Mouse (Mus musculus): ENCODE data around the gene 2210011C24Rik. TPM values are rescaled to one million over a fixed set of nuclear protein-coding genes. Genes with fewer than 3 reads are reported as not detected.
A peak's percentile ranks its signal among the peaks of the same experiment; 100 is the strongest.
"Not testable (repeated sequence)": the region's sequence is repeated elsewhere in the genome, so short reads cannot be mapped to it uniquely, and the experiment has no call there.

Gene 2210011C24Rik
- polyA plus RNA-seq, 1 experiment from 2014 or later: 0.21 TPM

DNA sequence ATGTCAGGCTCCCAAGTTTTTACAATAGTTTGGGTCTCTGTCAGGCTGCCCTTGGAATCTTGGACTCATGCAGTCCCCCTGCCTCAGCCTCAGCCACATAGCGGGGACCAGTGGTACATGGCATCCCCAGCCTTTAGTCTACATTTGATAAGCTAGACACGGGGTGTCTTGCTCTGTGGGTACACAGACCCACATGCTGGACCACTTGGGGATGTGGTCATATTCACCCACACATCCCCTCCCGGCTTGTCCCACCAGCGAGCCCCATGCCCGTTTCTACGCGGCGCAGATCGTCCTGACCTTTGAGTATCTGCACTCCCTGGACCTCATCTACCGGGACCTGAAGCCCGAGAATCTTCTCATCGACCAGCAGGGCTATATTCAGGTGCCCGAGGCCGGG is 21.8 kb downstream of the 2210011C24Rik start:
- no peaks in the 10 kb centered on the region for H3K4me1 ChIP-seq (ENCODE audit: control insufficient read depth, insufficient read depth, low read length)
- H3K27me3 ChIP-seq (ENCODE audit: control insufficient read depth, insufficient read depth, low read length): no peaks in the 10 kb centered on the region
- no peak for ATAC-seq (replicated peaks; ENCODE audit: extremely low read depth, insufficient read depth, low FRiP score)
- 94% methylated on average over 14 of the region's 14 CpGs for WGBS
- no peak overlapping the region for H3K4me3 ChIP-seq (ENCODE audit: low read length)
- no peak overlapping the region for H3K27ac ChIP-seq (ENCODE audit: low read length)
- H3K36me3 ChIP-seq (ENCODE audit: control insufficient read depth, insufficient read depth): peaks cover 76% of the 10 kb centered on the region
- no peak overlapping the region for H3K9ac ChIP-seq (ENCODE audit: low read length)
- no peak overlapping the region for H3K4me2 ChIP-seq (ENCODE audit: low read depth, low read length)
- no peaks in the 10 kb centered on the region for H3K9me3 ChIP-seq (replicated peaks; ENCODE audit: control insufficient read depth, low read length)

GRCm38 (mm10) chr8:83989243-83989642 is 22.7 kb downstream of the 2210011C24Rik start:
- H3K9me3 ChIP-seq (replicated peaks; ENCODE audit: control insufficient read depth, low read length): no peaks in the 10 kb centered on the region
- no peaks in the 10 kb centered on the region for H3K4me1 ChIP-seq (ENCODE audit: control insufficient read depth, insufficient read depth, low read length)
- H3K4me3 ChIP-seq (ENCODE audit: low read length): no peak overlapping the region
- H3K27ac ChIP-seq (ENCODE audit: low read length): no peak overlapping the region
- no peak overlapping the region for H3K9ac ChIP-seq (ENCODE audit: low read length)
- WGBS: 82% methylated on average over 7 of the region's 7 CpGs
- H3K36me3 ChIP-seq (ENCODE audit: control insufficient read depth, insufficient read depth): peaks cover 71% of the 10 kb centered on the region
- H3K27me3 ChIP-seq (ENCODE audit: control insufficient read depth, insufficient read depth, low read length): no peaks in the 10 kb centered on the region
- ATAC-seq (replicated peaks; ENCODE audit: extremely low read depth, insufficient read depth, low FRiP score): no peak
- no peak overlapping the region for H3K4me2 ChIP-seq (ENCODE audit: low read depth, low read length)

GRCm38 (mm10) chr8:83983222-83983621 is 28.7 kb downstream of the 2210011C24Rik start:
- H3K9ac ChIP-seq (ENCODE audit: low read length); H3K4me3 ChIP-seq (ENCODE audit: low read length); H3K4me2 ChIP-seq (ENCODE audit: low read depth, low read length); H3K9me3 ChIP-seq (replicated peaks; ENCODE audit: control insufficient read depth, low read length); H3K27me3 ChIP-seq (ENCODE audit: control insufficient read depth, insufficient read depth, low read length); ATAC-seq (replicated peaks; ENCODE audit: extremely low read depth, insufficient read depth, low FRiP score); H3K27ac ChIP-seq (ENCODE audit: low read length): not testable (repeated sequence)
- Histone ChIP-seq H3K4me1 (ENCODE audit: control insufficient read depth, insufficient read depth, low read length) (peaks cover 23% of the 10 kb centered on the region), H3K36me3 (ENCODE audit: control insufficient read depth, insufficient read depth) (peaks cover 45% of the 10 kb centered on the region)
- 96% methylated on average over 2 of the region's 2 CpGs for WGBS

DNA sequence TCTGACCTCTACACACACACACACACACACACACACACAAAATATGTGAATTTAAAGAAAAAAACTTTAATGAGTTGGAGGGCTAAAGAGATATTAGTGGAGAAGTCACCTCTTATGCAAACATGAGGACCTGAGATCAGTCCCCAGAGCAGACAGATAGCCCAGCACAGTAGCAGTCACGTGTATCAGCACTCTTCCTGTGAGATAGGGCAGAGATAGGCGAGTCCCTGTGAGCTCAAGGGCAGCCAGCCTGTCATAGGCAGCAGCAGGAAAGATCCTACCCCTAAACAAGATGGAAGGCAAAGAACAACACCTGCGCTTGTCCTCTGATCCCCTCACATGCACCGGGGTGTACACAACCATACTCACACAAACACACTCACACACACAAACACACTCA is 29.5 kb downstream of the 2210011C24Rik start:
- Histone ChIP-seq H3K9ac (ENCODE audit: low read length) (no peak overlapping the region), H3K4me2 (ENCODE audit: low read depth, low read length) (no peak overlapping the region), H3K9me3 (replicated peaks; ENCODE audit: control insufficient read depth, low read length) (no peaks in the 10 kb centered on the region), H3K27me3 (ENCODE audit: control insufficient read depth, insufficient read depth, low read length) (no peaks in the 10 kb centered on the region), H3K36me3 (ENCODE audit: control insufficient read depth, insufficient read depth) (peaks cover 40% of the 10 kb centered on the region), H3K4me1 (ENCODE audit: control insufficient read depth, insufficient read depth, low read length) (peaks cover 31% of the 10 kb centered on the region), H3K27ac (ENCODE audit: low read length) (no peak overlapping the region), H3K4me3 (ENCODE audit: low read length) (no peak overlapping the region)
- ATAC-seq (replicated peaks; ENCODE audit: extremely low read depth, insufficient read depth, low FRiP score): no peak
- 65% methylated on average over 4 of the region's 4 CpGs for WGBS

GRCm38 (mm10) chr8:83981533-83981932 is 30.4 kb downstream of the 2210011C24Rik start:
- Histone ChIP-seq H3K4me1 (ENCODE audit: control insufficient read depth, insufficient read depth, low read length) (peaks cover 39% of the 10 kb centered on the region), H3K9me3 (replicated peaks; ENCODE audit: control insufficient read depth, low read length) (no peaks in the 10 kb centered on the region), H3K27ac (ENCODE audit: low read length) (peak overlapping the region; percentile 99; the same call in 1 of the 2 replicates), H3K36me3 (ENCODE audit: control insufficient read depth, insufficient read depth) (peaks cover 33% of the 10 kb centered on the region), H3K9ac (ENCODE audit: low read length) (no peak overlapping the region), H3K4me3 (ENCODE audit: low read length) (no peak overlapping the region), H3K27me3 (ENCODE audit: control insufficient read depth, insufficient read depth, low read length) (no peaks in the 10 kb centered on the region), H3K4me2 (ENCODE audit: low read depth, low read length) (no peak overlapping the region)
- 90% methylated on average over 7 of the region's 7 CpGs for WGBS
- no peak for ATAC-seq (replicated peaks; ENCODE audit: extremely low read depth, insufficient read depth, low FRiP score)

- Histone ChIP-seq H3K9me3 (replicated peaks; ENCODE audit: control insufficient read depth, low read length) (no peaks in the 10 kb centered on the region), H3K36me3 (ENCODE audit: control insufficient read depth, insufficient read depth) (peaks cover 26% of the 10 kb centered on the region), H3K4me3 (ENCODE audit: low read length) (no peak overlapping the region), H3K27ac (ENCODE audit: low read length) (peak overlapping the region; percentile 99), H3K4me1 (ENCODE audit: control insufficient read depth, insufficient read depth, low read length) (peaks cover 42% of the 10 kb centered on the region), H3K27me3 (ENCODE audit: control insufficient read depth, insufficient read depth, low read length) (no peaks in the 10 kb centered on the region), H3K4me2 (ENCODE audit: low read depth, low read length) (peak overlapping the region; percentile 32; the same call in 1 of the 2 replicates), H3K9ac (ENCODE audit: low read length) (peak overlapping the region; percentile 47)
- ATAC-seq (replicated peaks; ENCODE audit: extremely low read depth, insufficient read depth, low FRiP score): peak; percentile 85
- 56% methylated on average over 8 of the region's 8 CpGs for WGBS
Measured at GRCm38 (mm10) chr8:83980845-83981244, 31.1 kb downstream of the 2210011C24Rik start.

DNA sequence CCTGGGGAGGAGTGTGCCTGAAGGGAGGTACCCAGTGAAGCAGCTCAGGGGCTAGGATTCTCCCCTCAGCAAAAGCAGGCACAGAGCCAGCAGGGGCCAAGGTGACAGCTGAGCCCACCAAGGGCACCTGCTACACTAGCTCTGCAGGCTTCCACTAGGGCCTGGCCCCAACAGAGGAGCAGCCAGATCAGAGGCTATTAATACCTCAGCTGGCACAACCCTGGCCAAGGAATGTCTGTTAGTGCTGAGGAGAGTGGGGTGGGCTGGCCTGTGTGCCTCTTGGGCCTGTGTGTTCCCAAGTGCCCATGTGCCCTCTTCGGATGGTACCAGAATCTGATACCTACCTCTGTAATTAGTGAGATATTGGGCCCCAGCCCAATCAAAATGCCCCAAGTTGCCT is 31.7 kb downstream of the 2210011C24Rik start:
- H3K4me2 ChIP-seq (ENCODE audit: low read depth, low read length): peak overlapping the region; percentile 40; the same call in 1 of the 2 replicates
- H3K4me1 ChIP-seq (ENCODE audit: control insufficient read depth, insufficient read depth, low read length): peaks cover 42% of the 10 kb centered on the region
- peaks cover 22% of the 10 kb centered on the region for H3K36me3 ChIP-seq (ENCODE audit: control insufficient read depth, insufficient read depth)
- peak overlapping the region; percentile 63 for H3K9ac ChIP-seq (ENCODE audit: low read length)
- H3K9me3 ChIP-seq (replicated peaks; ENCODE audit: control insufficient read depth, low read length): no peaks in the 10 kb centered on the region
- no peak overlapping the region for H3K4me3 ChIP-seq (ENCODE audit: low read length)
- H3K27ac ChIP-seq (ENCODE audit: low read length): peak overlapping the region; percentile 99
- 57% methylated on average over 1 of the region's 1 CpGs for WGBS
- ATAC-seq (replicated peaks; ENCODE audit: extremely low read depth, insufficient read depth, low FRiP score): peak; percentile 96
- H3K27me3 ChIP-seq (ENCODE audit: control insufficient read depth, insufficient read depth, low read length): no peaks in the 10 kb centered on the region

DNA sequence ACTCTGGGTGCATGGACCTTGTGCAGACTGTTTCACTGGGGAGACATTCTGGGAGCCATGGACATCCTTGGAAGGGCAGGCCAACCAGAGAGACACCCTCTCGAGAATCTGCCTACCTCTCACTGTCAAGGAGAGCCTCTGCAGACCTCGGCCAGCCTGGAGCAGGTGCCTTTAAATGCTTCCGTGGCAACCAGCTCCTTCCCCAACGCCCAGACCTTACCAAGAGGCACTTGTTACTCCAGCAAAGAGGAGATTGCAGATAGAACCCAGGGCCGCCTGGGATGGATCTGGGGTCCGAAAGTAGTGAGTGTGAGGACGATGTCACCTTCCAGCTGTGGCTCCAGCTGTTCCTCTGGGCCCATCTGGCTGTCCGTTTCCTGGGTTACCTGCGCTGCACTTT is 33.8 kb downstream of the 2210011C24Rik start:
- Histone ChIP-seq H3K4me3 (ENCODE audit: low read length) (peak overlapping the region; percentile 0), H3K36me3 (ENCODE audit: control insufficient read depth, insufficient read depth) (peaks cover 13% of the 10 kb centered on the region), H3K9me3 (replicated peaks; ENCODE audit: control insufficient read depth, low read length) (no peaks in the 10 kb centered on the region), H3K4me2 (ENCODE audit: low read depth, low read length) (peak overlapping the region; percentile 50), H3K27ac (ENCODE audit: low read length) (peak overlapping the region; percentile 99), H3K27me3 (ENCODE audit: control insufficient read depth, insufficient read depth, low read length) (no peaks in the 10 kb centered on the region), H3K9ac (ENCODE audit: low read length) (peak overlapping the region; percentile 63), H3K4me1 (ENCODE audit: control insufficient read depth, insufficient read depth, low read length) (peaks cover 56% of the 10 kb centered on the region)
- ATAC-seq (replicated peaks; ENCODE audit: extremely low read depth, insufficient read depth, low FRiP score): no peak
- 60% methylated on average over 9 of the region's 9 CpGs for WGBS

GRCm38 (mm10) chr8:83977646-83978045 is 34.3 kb downstream of the 2210011C24Rik start:
- no peak for ATAC-seq (replicated peaks; ENCODE audit: extremely low read depth, insufficient read depth, low FRiP score)
- no peaks in the 10 kb centered on the region for H3K9me3 ChIP-seq (replicated peaks; ENCODE audit: control insufficient read depth, low read length)
- H3K27ac ChIP-seq (ENCODE audit: low read length): peak overlapping the region; percentile 99
- peak overlapping the region; percentile 63 for H3K9ac ChIP-seq (ENCODE audit: low read length)
- peaks cover 56% of the 10 kb centered on the region for H3K4me1 ChIP-seq (ENCODE audit: control insufficient read depth, insufficient read depth, low read length)
- peaks cover 13% of the 10 kb centered on the region for H3K36me3 ChIP-seq (ENCODE audit: control insufficient read depth, insufficient read depth)
- H3K27me3 ChIP-seq (ENCODE audit: control insufficient read depth, insufficient read depth, low read length): no peaks in the 10 kb centered on the region
- 34% methylated on average over 6 of the region's 6 CpGs for WGBS
- peak overlapping the region; percentile 50 for H3K4me2 ChIP-seq (ENCODE audit: low read depth, low read length)
- H3K4me3 ChIP-seq (ENCODE audit: low read length): peak overlapping the region; percentile 0
